Mouse (Mus musculus) cortical plate, adult 2 months (tissue): ENCODE measurements at regions not wholly inside any gene's neighbourhood (a gene's known extent, or its start where the extent isn't known, plus 50 kb on each side); places are given as distances from the start of the nearest gene placed in this dataset.

Source experiments
- CTCF ChIP-seq: fragments of 200-500 bp; IDR thresholded peaks from 2 replicates; pipeline ENCODE4 v1.5.1; 2011; ENCODE audit warnings: mild to moderate bottlenecking, control low read depth, low read length; ENCODE audit not compliant: insufficient read depth; ENCODE audit errors: extremely low read depth
- POLR2A ChIP-seq: fragments of 200-500 bp; IDR thresholded peaks from 2 replicates; pipeline ENCODE4 v1.6.1; 2011; ENCODE audit warnings: mild to moderate bottlenecking, low read length, control low read depth; ENCODE audit not compliant: insufficient read depth; ENCODE audit errors: extremely low read depth

DNA sequence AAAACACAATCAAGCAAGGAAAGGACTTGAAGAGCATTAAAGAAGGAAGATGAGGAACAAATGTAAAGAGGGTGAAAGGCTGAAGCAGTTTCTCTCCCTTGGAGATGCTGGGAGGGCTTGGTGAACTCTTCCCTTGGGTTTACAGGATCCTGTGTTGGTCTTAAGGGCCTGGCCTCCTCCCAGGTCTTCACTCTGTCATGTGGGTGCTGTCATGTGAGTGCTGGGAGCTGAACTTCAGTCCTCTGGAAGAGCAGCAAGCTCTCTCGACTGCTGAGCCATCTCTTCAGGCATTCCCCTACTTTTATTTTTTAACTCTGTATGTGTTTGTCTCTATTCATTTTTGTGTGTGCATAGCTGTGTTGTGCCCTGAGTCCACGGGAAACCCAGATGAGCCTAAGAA is 61.6 kb upstream of the Tnfrsf21 start:
- TF ChIP-seq CTCF (no peak), POLR2A (no peak)
